Mouse (Mus musculus) lung, embryonic 16.5 days (tissue): ENCODE measurements around the gene Syna. TPM values are rescaled to one million over a fixed set of nuclear protein-coding genes. Genes with fewer than 3 reads are reported as not detected.

Experiments used
- ATAC-seq: fragments of 200-750 bp; cut with Nextera tagmentation; 2 replicates; pipeline ENCODE4 v1.8.0; 2017; ENCODE audit warnings: low read depth, mild to moderate bottlenecking, moderate library complexity
- H3K27ac ChIP-seq: fragments of 300-500 bp; sonication (generic); 2 replicates; pipeline ENCODE4 v1.5.1; 2014; ENCODE audit warnings: mild to moderate bottlenecking, control low read depth, low read length
- H3K27me3 ChIP-seq: fragments of 300-500 bp; sonication (generic); 2 replicates; pipeline ENCODE4 v1.6.1; 2014; ENCODE audit warnings: low read depth, low read length, mixed read lengths; ENCODE audit not compliant: control insufficient read depth, insufficient read depth
- H3K36me3 ChIP-seq: fragments of 300-500 bp; sonication (generic); 2 replicates; pipeline ENCODE4 v1.6.1; 2014; ENCODE audit warnings: low read length; ENCODE audit not compliant: control insufficient read depth, insufficient read depth
- H3K4me1 ChIP-seq: fragments of 300-500 bp; sonication (generic); replicated peaks from 2 replicates; pipeline ENCODE4 v1.6.1; 2014; ENCODE audit warnings: low read length, mixed read lengths; ENCODE audit not compliant: control insufficient read depth, insufficient read depth
- H3K4me2 ChIP-seq: fragments of 300-500 bp; sonication (generic); 2 replicates; pipeline ENCODE4 v1.6.1; 2014; ENCODE audit warnings: low read depth, low read length, control low read depth
- H3K4me3 ChIP-seq: fragments of 300-500 bp; sonication (generic); 2 replicates; pipeline ENCODE4 v1.5.1; 2014; ENCODE audit warnings: mild to moderate bottlenecking, low read length, control low read depth
- H3K9ac ChIP-seq: fragments of 300-500 bp; sonication (generic); 2 replicates; pipeline ENCODE4 v1.6.1; 2014; ENCODE audit warnings: low read length, control low read depth
- H3K9me3 ChIP-seq: fragments of 300-500 bp; sonication (generic); 2 replicates; pipeline ENCODE4 v1.6.1; 2016; ENCODE audit warnings: low read length; ENCODE audit not compliant: control insufficient read depth
- WGBS: fragments of 180-500 bp; shearing (Covaris S2); extraction: QIAGEN DNeasy Blood & Tissue Kit; methylation state at CpG from one replicate; pipeline ENCODE4 v1.1.7; 2014; 5-methylcytosine and 5-hydroxymethylcytosine counted together
- polyA plus RNA-seq: library from polyadenylated mRNA; unstranded; fragments of >200 nt; fragmentation: Nextera tagmentation; extraction: Ambion mirVana; gene quantifications from 2 replicates; pipeline ENCODE4 v1.2.1, GENCODE M21; 2015

Syna gene
- polyA plus RNA-seq, 1 experiment from 2014 or later, result 0.20 TPM

DNA sequence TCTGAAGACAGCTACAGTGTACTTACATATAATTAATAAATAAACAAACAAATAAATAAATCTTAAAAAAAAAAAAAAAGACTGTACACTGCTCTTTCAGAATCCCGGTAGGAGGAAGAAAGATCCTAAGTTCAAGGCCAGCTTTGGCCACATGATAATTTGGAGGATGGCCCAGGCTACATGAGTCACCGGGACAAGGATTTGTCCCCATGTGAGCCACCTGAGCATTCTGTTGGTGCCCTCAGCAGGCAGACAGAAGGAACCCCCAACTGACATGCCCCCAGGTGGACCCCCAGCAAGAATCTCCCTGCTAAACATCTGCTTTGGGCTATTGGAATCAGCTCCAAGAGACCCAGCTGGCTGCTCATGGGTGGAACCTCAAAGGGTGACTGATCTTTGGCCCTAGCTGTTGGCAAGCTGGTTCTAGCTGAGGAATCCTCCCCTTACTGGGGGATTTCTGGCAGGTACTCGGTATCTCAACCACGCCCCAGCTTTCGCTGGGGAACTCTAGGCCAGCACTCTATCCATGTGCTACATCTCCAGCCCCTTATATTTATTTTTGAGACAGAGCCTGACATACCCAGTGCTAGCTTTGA, 5.9 kb downstream of the Syna start:
- no peak overlapping the region for H3K4me3 ChIP-seq

DNA sequence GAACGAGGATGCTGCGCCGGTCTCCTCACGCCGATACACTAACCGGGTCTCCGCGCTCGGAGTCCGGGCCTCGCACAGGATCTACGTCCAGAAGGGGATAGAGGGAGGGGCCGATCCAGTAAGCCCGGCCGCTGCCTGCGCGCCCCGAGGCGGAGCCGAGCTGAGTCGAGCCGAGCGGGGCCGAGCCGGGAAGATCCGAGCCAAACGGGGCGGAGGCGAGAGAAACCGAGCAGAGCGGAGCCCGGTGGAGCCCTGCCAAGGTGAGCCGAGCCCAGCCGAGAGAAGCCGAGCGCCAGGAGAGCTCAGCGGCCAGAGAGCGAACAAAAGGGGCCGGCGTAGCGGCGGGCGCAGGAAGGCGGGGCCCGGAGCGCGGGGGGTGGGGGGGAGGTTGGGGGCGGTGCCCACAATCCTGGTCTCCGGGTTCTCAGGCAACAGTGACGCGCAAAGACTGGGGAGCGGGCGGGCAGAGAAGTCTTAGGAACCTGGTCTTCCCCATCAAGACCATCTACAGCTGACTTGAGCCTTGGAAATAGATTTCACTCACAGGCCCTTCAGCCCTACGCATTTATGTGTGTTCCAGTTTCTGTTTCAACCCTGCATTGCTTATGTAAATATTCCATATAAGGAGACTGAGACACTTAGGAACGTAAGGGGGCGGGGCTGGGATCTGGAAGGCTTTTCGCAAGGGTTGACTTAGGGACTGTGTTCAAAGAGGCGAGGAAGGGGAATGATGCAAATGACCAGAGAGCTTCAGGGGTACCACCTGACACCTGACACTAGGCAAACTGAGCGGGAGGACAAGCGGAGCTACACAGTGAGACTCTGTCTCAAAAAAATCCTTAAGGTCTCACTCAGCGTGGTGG, 7.6 kb downstream of the Syna start, which contains the start of gene Clip2:
TSS of gene Clip2 (minus strand) at position 325 of the 863 bp plus-strand sequence.
- ATAC-seq, result peak; percentile 95
- H3K27ac ChIP-seq, result peak within 1 kb of the TSS; percentile 95
- H3K36me3 ChIP-seq, result no peaks in the 10 kb centered on the region
- peak within 1 kb of the TSS; percentile 86 for H3K4me2 ChIP-seq
- no peaks in the 10 kb centered on the region for H3K27me3 ChIP-seq
- peak within 1 kb of the TSS; percentile 92 for H3K9ac ChIP-seq
- under 1% methylated on average over 47 of the region's 61 CpGs for WGBS
- peaks cover 41% of the 10 kb centered on the region for H3K4me1 ChIP-seq
- peak within 1 kb of the TSS; percentile 84 for H3K4me3 ChIP-seq
- no peaks in the 10 kb centered on the region for H3K9me3 ChIP-seq

More for the DNA sequence above, 5.9 kb downstream of the Syna start:
- ATAC-seq, result no peak
- H3K4me2 ChIP-seq, result no peak overlapping the region
- 79% methylated on average over 5 of the region's 5 CpGs for WGBS
- H3K36me3 ChIP-seq, result no peaks in the 10 kb centered on the region
- H3K9me3 ChIP-seq, result no peaks in the 10 kb centered on the region
- no peaks in the 10 kb centered on the region for H3K27me3 ChIP-seq
- H3K27ac ChIP-seq, result no peak overlapping the region
- peaks cover 32% of the 10 kb centered on the region for H3K4me1 ChIP-seq
- no peak overlapping the region for H3K9ac ChIP-seq

DNA sequence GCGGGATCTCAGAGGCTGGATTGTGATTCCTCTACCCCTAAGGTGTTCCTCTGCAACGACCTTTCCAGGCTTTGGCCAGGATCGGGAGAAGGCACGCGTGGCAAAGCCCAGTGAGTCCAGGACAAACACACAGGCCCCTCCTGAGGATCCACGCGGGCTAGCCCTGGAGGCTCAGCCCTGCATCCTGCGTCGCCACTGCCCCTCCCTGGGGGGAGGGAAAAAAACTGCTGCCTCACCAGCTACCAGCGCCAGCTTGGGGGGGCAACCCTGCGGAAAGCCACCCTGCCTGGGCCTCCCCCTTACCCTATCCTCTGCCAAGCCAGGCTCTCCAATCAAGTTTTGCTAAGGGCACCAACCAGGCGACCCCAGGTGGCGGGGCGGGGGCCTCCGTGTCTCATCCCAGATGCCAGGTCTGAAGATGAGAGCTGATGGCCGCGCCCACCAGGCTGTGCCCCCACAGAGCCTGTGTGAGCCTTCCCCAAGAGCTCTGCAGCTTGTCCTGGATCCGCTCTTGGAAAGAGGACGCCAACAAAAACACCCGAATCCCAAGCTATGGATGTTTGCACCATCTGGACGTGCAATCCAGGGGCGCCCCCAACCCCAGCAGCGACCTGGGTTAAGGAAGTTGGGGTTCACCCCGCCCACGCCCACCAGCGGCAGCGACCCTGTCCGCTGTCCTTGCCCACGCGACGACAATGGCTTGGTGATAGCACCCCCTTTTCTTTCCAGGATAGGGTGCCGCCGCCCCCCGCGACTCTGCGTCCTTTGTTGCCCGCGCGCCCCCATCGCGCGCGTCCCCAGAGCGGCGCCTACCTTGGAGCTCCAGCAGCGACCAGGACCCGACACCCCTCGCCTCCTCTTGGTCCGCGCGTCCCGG, 8.5 kb downstream of the Syna start:
- ATAC-seq, result peak; percentile 6
- Histone ChIP-seq H3K36me3 (no peaks in the 10 kb centered on the region), H3K4me2 (peak overlapping the region; percentile 86), H3K9ac (peak overlapping the region; percentile 92), H3K4me1 (peaks cover 41% of the 10 kb centered on the region), H3K27me3 (no peaks in the 10 kb centered on the region), H3K9me3 (no peaks in the 10 kb centered on the region), H3K4me3 (peak overlapping the region; percentile 84), H3K27ac (peak overlapping the region; percentile 95)
- 1% methylated on average over 52 of the region's 52 CpGs for WGBS

DNA sequence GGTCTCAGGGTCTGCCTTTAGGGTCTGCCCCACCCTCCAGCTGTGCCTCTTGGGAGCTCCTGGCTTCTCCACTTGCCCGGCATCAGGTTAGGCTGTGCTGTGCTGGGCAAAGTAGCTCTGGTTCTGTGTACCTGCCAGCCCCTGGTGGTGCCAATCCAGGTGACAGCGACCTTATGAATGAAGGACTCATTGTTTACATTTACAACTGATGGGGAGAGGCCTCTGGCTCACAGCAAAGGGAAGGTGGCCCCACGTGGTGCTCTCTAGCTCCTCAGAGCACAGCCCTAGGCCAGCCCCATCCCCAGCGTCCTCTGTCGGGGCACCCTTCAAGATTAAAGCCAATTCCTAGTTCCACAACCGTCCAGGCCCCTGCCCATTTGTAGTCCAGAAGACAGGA, 9.1 kb downstream of the Syna start:
- Histone ChIP-seq H3K27ac (peak overlapping the region; percentile 95), H3K9me3 (no peaks in the 10 kb centered on the region), H3K27me3 (no peaks in the 10 kb centered on the region), H3K4me2 (peak overlapping the region; percentile 86), H3K9ac (peak overlapping the region; percentile 92), H3K4me3 (peak overlapping the region; percentile 84), H3K4me1 (peaks cover 38% of the 10 kb centered on the region), H3K36me3 (no peaks in the 10 kb centered on the region)
- WGBS, result 8% methylated on average over 6 of the region's 6 CpGs
- no peak for ATAC-seq

DNA sequence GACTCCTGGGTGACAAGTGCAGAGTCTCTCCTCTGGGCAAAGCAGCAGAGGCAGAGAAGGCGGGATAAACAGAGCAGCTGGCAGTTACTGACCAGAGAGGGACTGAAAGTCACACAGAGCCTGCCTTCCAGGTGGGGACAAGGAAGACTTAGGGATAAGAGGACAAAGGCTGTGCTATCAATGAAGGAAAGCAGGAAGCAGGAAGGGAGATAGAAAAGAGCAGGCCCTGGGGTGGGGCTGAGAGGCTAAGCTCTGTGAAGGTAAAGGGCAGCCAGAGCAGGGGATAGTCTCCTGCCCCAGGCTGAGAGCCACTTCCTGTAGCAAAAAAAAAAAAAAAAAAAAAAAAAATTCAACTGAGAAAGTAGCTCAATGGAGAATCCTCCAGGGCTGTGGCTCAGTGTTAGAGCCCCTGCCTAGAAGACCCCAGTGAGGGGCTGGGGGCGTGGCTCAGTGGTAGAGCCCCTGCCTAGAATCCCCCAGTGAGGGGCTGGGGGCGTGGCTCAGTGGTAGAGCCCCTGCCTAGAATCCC, 10.3 kb downstream of the Syna start:
- peak overlapping the region; percentile 86; the same call in 1 of the 2 replicates for H3K4me2 ChIP-seq
- no peaks in the 10 kb centered on the region for H3K9me3 ChIP-seq
- ATAC-seq, result no peak
- peaks cover 29% of the 10 kb centered on the region for H3K4me1 ChIP-seq
- no peak overlapping the region for H3K27ac ChIP-seq
- WGBS, result 80% methylated on average over 3 of the region's 3 CpGs
- no peak overlapping the region for H3K9ac ChIP-seq
- H3K36me3 ChIP-seq, result no peaks in the 10 kb centered on the region
- H3K4me3 ChIP-seq, result no peak overlapping the region
- H3K27me3 ChIP-seq, result no peaks in the 10 kb centered on the region

DNA sequence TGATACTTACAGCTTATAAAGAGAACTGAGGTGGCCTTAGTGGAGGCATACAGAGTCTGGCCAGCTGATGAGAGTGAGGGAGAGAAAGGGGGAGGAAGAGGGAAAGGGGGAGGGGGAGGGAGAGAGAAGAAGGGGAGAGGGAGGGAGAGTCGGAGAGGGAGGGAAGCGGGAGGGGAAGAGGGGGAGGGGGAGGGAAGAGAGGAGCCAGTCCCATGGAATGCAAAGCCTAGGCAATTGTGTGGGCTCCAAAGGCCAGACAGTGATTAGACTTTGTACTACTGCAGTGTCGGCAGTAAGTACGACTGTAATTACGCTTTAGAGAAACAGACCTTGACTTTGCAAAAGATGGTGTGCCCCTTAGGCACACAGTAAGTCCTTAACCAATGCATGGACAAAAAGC, 11.7 kb downstream of the Syna start:
- Histone ChIP-seq H3K9ac (no peak overlapping the region), H3K27me3 (no peaks in the 10 kb centered on the region), H3K4me1 (peaks cover 33% of the 10 kb centered on the region), H3K9me3 (no peaks in the 10 kb centered on the region), H3K36me3 (no peaks in the 10 kb centered on the region), H3K4me3 (no peak overlapping the region), H3K27ac (no peak overlapping the region), H3K4me2 (no peak overlapping the region)
- ATAC-seq, result no peak
- WGBS, result 45% methylated on average over 5 of the region's 5 CpGs

DNA sequence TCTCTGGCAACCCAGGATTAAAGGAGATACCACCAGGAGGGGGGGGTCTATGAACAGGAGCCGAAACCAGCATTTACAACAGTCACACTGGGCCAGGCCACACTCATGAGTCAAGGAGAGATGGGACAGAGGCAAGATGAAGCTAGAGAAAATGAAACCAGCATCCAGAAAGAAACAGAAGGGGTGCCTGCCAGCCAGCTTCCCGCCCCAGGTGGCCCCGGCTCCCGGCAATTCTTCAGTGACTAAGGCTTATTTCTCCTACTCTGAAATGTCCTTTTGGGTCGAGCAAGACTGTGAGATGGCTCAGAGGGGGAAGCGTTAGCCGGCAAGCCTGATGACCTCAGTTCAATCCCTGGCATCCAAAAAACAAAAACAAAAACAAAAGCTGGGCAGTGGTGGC, 13.2 kb downstream of the Syna start:
- H3K4me3 ChIP-seq, result no peak overlapping the region
- no peak for ATAC-seq
- no peaks in the 10 kb centered on the region for H3K9me3 ChIP-seq
- WGBS, result 83% methylated on average over 7 of the region's 7 CpGs
- H3K9ac ChIP-seq, result no peak overlapping the region
- no peak overlapping the region for H3K4me2 ChIP-seq
- H3K4me1 ChIP-seq, result peaks cover 34% of the 10 kb centered on the region
- H3K27ac ChIP-seq, result no peak overlapping the region
- H3K36me3 ChIP-seq, result no peaks in the 10 kb centered on the region
- no peaks in the 10 kb centered on the region for H3K27me3 ChIP-seq

DNA sequence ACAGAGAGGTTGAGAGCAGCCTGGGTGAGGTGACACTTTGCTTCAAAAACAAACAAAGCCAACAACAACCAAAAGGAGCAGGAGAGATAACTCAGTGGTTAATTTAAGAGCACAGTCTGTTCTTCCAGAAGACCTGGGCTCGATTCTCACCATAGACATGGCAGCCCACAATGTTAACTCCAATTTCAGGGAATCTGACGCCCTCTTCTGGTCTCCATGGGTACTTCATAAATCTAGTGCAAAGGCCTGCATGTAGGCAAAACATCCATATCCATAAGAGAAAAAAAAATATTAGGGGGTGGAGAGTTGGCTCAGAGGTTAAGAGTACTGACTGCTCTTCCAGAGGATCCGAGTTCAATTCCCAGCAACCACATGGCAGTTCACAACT, 14.7 kb downstream of the Syna start:
- no peaks in the 10 kb centered on the region for H3K27me3 ChIP-seq
- no peak overlapping the region for H3K9ac ChIP-seq
- no peaks in the 10 kb centered on the region for H3K9me3 ChIP-seq
- H3K4me2 ChIP-seq, result no peak overlapping the region
- H3K36me3 ChIP-seq, result no peaks in the 10 kb centered on the region
- no peak overlapping the region for H3K27ac ChIP-seq
- no peak overlapping the region for H3K4me3 ChIP-seq
- 47% methylated on average over 3 of the region's 3 CpGs for WGBS
- peaks cover 36% of the 10 kb centered on the region for H3K4me1 ChIP-seq
- ATAC-seq, result no peak
